Mouse (Mus musculus): ENCODE results near the gene Rbm38. TPM values are rescaled to one million over a fixed set of nuclear protein-coding genes. Genes with fewer than 3 reads are reported as not detected.

The Rbm38 gene
- polyA plus RNA-seq, 1 experiment = 16.3 TPM

- TF ChIP-seq CTCF (IDR thresholded peaks at IDR 0.05; ENCODE audit: low read depth, low read length) (no peak), POLR2A (IDR thresholded peaks at IDR 0.05; ENCODE audit: borderline replicate concordance, low read depth, low read length) (no peak)
- Histone ChIP-seq H3K27ac (ENCODE audit: insufficient read depth, low read depth, low read length) (no peak overlapping the region), H3K4me3 (ENCODE audit: insufficient read depth, low read length) (no peak overlapping the region), H3K4me1 (ENCODE audit: control insufficient read depth, insufficient read depth, low read length) (peaks cover 17% of the 10 kb centered on the region)
Observed at GRCm38 (mm10) chr2:173041893-173042292, 21.6 kb downstream of the Rbm38 start.

DNA sequence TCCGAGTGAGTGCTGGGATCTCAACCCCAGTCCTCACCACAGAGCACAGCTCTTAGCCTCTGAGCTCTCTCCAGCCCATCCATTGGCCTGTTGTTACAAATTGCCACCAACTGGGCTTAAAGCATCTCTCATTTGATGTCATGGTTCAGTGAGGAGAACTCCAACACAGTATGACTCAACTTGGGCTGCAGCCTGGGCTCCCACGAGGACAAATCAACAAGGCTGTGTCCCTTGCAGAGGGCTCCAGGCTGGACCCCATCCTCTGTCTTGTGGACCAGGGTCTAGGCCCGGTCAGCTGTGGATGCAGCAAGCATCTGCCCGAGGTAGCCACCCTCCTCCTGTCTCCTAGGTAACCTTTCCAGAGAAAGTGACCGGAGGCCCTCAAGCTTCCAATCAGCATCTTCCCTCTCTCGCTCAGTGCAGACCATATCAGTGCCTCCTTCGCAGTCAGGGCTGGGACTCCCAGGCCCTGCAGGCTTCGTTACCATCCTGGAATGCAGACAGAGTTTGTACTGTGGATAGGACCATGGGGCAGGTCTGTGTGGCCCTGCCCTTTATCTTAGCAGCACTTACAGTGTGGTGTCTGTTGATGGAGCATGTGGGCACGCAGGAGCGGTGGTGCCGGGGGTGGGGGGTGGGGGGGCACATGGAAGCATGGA is 22.3 kb downstream of the Rbm38 start:
- Histone ChIP-seq H3K4me3 (ENCODE audit: insufficient read depth, low read length) (no peak overlapping the region), H3K27ac (ENCODE audit: insufficient read depth, low read depth, low read length) (no peak overlapping the region), H3K4me1 (ENCODE audit: control insufficient read depth, insufficient read depth, low read length) (peaks cover 20% of the 10 kb centered on the region)
- TF ChIP-seq POLR2A (IDR thresholded peaks at IDR 0.05; ENCODE audit: borderline replicate concordance, low read depth, low read length) = no peak
- TF ChIP-seq CTCF (IDR thresholded peaks at IDR 0.05; ENCODE audit: low read depth, low read length) = no peak

DNA sequence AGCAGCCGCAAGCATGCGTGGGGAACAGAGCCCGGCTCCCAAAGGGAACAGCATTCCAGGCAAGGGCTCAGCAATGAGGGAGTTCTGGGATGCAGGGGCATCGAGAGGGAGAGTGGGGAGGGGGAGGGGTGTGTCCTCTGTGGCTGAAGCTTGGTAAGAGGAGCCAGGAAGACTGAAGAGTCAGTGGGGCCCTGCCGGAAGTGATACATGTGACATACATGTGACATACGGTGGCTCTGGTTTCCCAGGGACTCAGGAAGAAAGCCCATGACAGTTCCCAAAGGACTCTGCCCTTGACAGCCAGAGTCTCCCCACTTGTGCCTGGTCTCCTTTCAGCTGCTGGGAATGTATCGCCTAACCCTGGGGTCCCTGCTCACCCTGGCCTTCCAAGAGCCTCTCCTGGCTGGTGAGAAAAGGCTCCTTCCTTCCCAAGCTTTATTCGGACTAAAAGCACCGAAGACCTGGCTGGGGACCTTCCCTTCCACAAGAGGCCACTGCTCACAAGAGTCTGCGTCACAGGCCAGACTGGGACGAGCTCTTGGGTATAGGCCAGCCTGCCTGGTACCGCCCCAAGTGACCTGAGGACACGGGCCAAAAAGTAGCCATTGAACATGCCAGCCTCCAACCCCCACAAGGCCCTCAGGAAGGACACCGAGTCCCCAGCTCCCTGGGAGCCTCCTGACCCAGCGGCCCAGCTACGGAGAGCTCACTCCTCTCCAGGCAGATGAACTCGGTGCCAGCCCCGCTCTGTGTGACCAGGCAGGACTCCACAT is 24.1 kb downstream of the Rbm38 start:
- peaks cover 20% of the 10 kb centered on the region for H3K4me1 ChIP-seq (ENCODE audit: control insufficient read depth, insufficient read depth, low read length)
- TF ChIP-seq POLR2A (IDR thresholded peaks at IDR 0.05; ENCODE audit: borderline replicate concordance, low read depth, low read length) = no peak
- no peak for TF ChIP-seq CTCF (IDR thresholded peaks at IDR 0.05; ENCODE audit: low read depth, low read length)
- no peak overlapping the region for H3K4me3 ChIP-seq (ENCODE audit: insufficient read depth, low read length)
- H3K27ac ChIP-seq (ENCODE audit: insufficient read depth, low read depth, low read length) = no peak overlapping the region

GRCm38 (mm10) chr2:173046582-173047297 is 26.4 kb downstream of the Rbm38 start:
- Histone ChIP-seq H3K4me1 (ENCODE audit: control insufficient read depth, insufficient read depth, low read length) (peaks cover 20% of the 10 kb centered on the region), H3K4me3 (ENCODE audit: insufficient read depth, low read length) (peak overlapping the region; percentile 18), H3K27ac (ENCODE audit: insufficient read depth, low read depth, low read length) (peak overlapping the region; percentile 16)
- no peak for TF ChIP-seq CTCF (IDR thresholded peaks at IDR 0.05; ENCODE audit: low read depth, low read length)
- no peak for TF ChIP-seq POLR2A (IDR thresholded peaks at IDR 0.05; ENCODE audit: borderline replicate concordance, low read depth, low read length)

GRCm38 (mm10) chr2:173047471-173047870 is 27.2 kb downstream of the Rbm38 start:
- H3K4me1 ChIP-seq (ENCODE audit: control insufficient read depth, insufficient read depth, low read length) = peaks cover 20% of the 10 kb centered on the region
- no peak overlapping the region for H3K27ac ChIP-seq (ENCODE audit: insufficient read depth, low read depth, low read length)
- H3K4me3 ChIP-seq (ENCODE audit: insufficient read depth, low read length) = no peak overlapping the region
- TF ChIP-seq POLR2A (IDR thresholded peaks at IDR 0.05; ENCODE audit: borderline replicate concordance, low read depth, low read length) (no peak), CTCF (IDR thresholded peaks at IDR 0.05; ENCODE audit: low read depth, low read length) (no peak)

DNA sequence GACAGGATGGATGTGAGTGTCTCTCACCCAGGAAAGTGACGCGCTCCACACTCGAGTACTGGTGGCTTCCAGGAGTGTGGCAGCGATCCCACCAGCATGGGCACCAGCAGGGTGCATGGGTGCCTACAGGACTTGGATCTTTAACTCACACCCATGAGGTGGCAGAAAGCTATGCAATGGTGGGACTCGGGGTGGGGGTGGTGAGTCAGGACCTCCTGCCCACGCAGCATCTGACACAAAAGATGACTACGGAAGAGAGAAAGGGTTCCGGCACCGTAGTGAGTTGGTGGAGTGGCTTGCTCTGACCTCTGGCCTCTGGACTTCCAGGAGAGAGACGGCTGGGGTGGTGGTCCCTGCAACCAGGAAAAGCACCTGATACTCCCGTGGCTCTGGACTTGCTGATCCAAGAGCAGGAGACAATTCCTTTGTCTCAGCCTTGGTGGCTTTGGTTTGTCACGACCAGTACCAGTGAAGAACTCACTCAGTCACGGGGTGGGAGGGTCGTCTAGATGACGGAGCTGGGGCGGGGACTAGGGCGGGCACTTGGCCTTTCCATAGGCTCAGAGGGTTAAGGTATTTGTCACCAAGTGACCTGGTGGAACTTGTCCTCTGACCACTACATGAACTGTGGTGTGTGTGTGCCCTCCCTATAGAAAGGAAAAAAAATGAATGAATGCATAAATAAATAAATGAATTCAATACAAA is 27.9 kb downstream of the Rbm38 start:
- H3K27ac ChIP-seq (ENCODE audit: insufficient read depth, low read depth, low read length) = no peak overlapping the region

DNA sequence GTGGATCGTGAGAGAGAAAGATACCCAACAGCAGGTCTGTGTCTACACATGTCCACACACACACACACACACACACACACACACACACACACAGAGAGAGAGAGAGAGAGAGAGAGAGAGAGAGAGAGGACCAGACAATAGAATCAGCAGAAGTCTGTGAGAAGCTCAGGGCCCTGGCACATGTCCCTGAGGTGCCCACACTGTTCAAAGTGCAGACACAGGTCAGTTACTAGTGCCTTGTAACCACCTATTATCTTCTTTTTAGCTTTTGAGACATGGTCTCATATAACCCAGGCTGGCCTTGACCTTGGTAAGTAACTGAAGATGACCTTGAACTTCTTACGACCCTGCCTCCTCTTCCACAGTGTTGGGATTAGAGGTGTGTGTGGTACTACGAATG is 28.9 kb downstream of the Rbm38 start:
- H3K27ac ChIP-seq (ENCODE audit: insufficient read depth, low read depth, low read length) = no peak overlapping the region
- H3K4me3 ChIP-seq (ENCODE audit: insufficient read depth, low read length) = no peak overlapping the region
- TF ChIP-seq POLR2A (IDR thresholded peaks at IDR 0.05; ENCODE audit: borderline replicate concordance, low read depth, low read length) (no peak), CTCF (IDR thresholded peaks at IDR 0.05; ENCODE audit: low read depth, low read length) (no peak)
- H3K4me1 ChIP-seq (ENCODE audit: control insufficient read depth, insufficient read depth, low read length) = peaks cover 18% of the 10 kb centered on the region

More for the DNA sequence above, 27.9 kb downstream of the Rbm38 start:
- H3K4me1 ChIP-seq (ENCODE audit: control insufficient read depth, insufficient read depth, low read length) = peaks cover 20% of the 10 kb centered on the region
- TF ChIP-seq POLR2A (IDR thresholded peaks at IDR 0.05; ENCODE audit: borderline replicate concordance, low read depth, low read length) = no peak
- no peak for TF ChIP-seq CTCF (IDR thresholded peaks at IDR 0.05; ENCODE audit: low read depth, low read length)
- H3K4me3 ChIP-seq (ENCODE audit: insufficient read depth, low read length) = no peak overlapping the region

DNA sequence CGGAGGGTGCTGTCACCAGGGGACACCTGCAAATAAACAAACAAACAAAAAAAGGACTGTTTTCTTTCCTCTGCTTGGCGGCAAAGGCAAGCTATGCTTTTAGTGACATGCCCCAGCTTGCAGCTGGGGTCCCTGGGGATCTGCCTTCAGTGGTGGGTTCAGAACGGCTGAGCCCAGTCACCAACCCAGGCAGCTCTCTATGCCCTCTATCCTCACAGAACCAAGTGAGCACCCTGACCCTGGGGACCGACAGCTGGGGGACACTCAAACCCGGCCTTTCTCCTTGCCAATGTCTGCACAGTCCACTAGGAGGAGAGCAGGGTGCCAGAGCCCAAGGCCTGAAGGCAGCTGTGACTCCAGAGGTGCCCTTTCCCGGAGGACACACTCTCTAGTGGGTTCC is 29.5 kb downstream of the Rbm38 start:
- no peak for TF ChIP-seq POLR2A (IDR thresholded peaks at IDR 0.05; ENCODE audit: borderline replicate concordance, low read depth, low read length)
- TF ChIP-seq CTCF (IDR thresholded peaks at IDR 0.05; ENCODE audit: low read depth, low read length) = no peak
- peaks cover 15% of the 10 kb centered on the region for H3K4me1 ChIP-seq (ENCODE audit: control insufficient read depth, insufficient read depth, low read length)
- no peak overlapping the region for H3K4me3 ChIP-seq (ENCODE audit: insufficient read depth, low read length)
- H3K27ac ChIP-seq (ENCODE audit: insufficient read depth, low read depth, low read length) = no peak overlapping the region

GRCm38 (mm10) chr2:173050604-173051382 is 30.5 kb downstream of the Rbm38 start:
- TF ChIP-seq POLR2A (IDR thresholded peaks at IDR 0.05; ENCODE audit: borderline replicate concordance, low read depth, low read length) (no peak), CTCF (IDR thresholded peaks at IDR 0.05; ENCODE audit: low read depth, low read length) (no peak)
- peaks cover 14% of the 10 kb centered on the region for H3K4me1 ChIP-seq (ENCODE audit: control insufficient read depth, insufficient read depth, low read length)
- no peak overlapping the region for H3K4me3 ChIP-seq (ENCODE audit: insufficient read depth, low read length)
- H3K27ac ChIP-seq (ENCODE audit: insufficient read depth, low read depth, low read length) = no peak overlapping the region
